Mouse (Mus musculus): Measurements from ENCODE around the gene 4930535I16Rik. TPM values are rescaled to one million over a fixed set of nuclear protein-coding genes. Genes with fewer than 3 reads are reported as not detected.
"Not testable (repeated sequence)": the region's sequence is repeated elsewhere in the genome, so short reads cannot be mapped to it uniquely, and the experiment has no call there.

4930535I16Rik gene
- not detected in 2 replicates for polyA plus RNA-seq (2016; fragmentation: Nextera tagmentation; extraction: Ambion mirVana)

- H3K27ac ChIP-seq = peak within 1 kb of the TSS; percentile 95
- H3K4me1 ChIP-seq = peaks cover 30% of the 10 kb centered on the region
- H3K4me3 ChIP-seq = peak within 1 kb of the TSS; percentile 98
- under 1% methylated on average over 55 of the region's 63 CpGs for WGBS
- H3K27me3 ChIP-seq (ENCODE audit: poor library complexity, severe bottlenecking) = no peaks in the 10 kb centered on the region
- DNase-seq (ENCODE audit: extremely low spot score, low spot score) = no peak
- no peaks in the 10 kb centered on the region for H3K9me3 ChIP-seq
- H3K36me3 ChIP-seq (replicated peaks) = peaks cover 43% of the 10 kb centered on the region
These were observed at the start of gene 4930535I16Rik for GRCm38 (mm10) chr4:123917548-123918140. TSS of gene 4930535I16Rik (minus strand) at chr4:123918022.

GRCm38 (mm10) chr4:123962721-123963120 lies 44.9 kb upstream of the 4930535I16Rik start:
- H3K4me1 ChIP-seq = peaks cover 22% of the 10 kb centered on the region
- no peaks in the 10 kb centered on the region for H3K9me3 ChIP-seq
- H3K27ac ChIP-seq = no peak overlapping the region
- DNase-seq (ENCODE audit: extremely low spot score, low spot score) = no peak
- peaks cover 32% of the 10 kb centered on the region for H3K27me3 ChIP-seq (ENCODE audit: poor library complexity, severe bottlenecking)
- H3K4me3 ChIP-seq = no peak overlapping the region
- no peaks in the 10 kb centered on the region for H3K36me3 ChIP-seq (replicated peaks)
- 64% methylated on average over 9 of the region's 9 CpGs for WGBS

GRCm38 (mm10) chr4:123960955-123961354 lies 43.1 kb upstream of the 4930535I16Rik start:
- Histone ChIP-seq H3K4me1 (peaks cover 34% of the 10 kb centered on the region), H3K36me3 (replicated peaks) (no peaks in the 10 kb centered on the region), H3K27me3 (ENCODE audit: poor library complexity, severe bottlenecking) (peaks cover 49% of the 10 kb centered on the region), H3K27ac (no peak overlapping the region), H3K4me3 (no peak overlapping the region), H3K9me3 (no peaks in the 10 kb centered on the region)
- 83% methylated on average over 4 of the region's 4 CpGs for WGBS
- DNase-seq (ENCODE audit: extremely low spot score, low spot score) = no peak

GRCm38 (mm10) chr4:123957891-123958290 lies 40.1 kb upstream of the 4930535I16Rik start:
- no peak overlapping the region for H3K27ac ChIP-seq
- peaks cover 30% of the 10 kb centered on the region for H3K4me1 ChIP-seq
- H3K27me3 ChIP-seq (ENCODE audit: poor library complexity, severe bottlenecking) = peaks cover 49% of the 10 kb centered on the region
- no peaks in the 10 kb centered on the region for H3K9me3 ChIP-seq
- DNase-seq (ENCODE audit: extremely low spot score, low spot score) = no peak
- no peak overlapping the region for H3K4me3 ChIP-seq
- 73% methylated on average over 4 of the region's 4 CpGs for WGBS
- H3K36me3 ChIP-seq (replicated peaks) = no peaks in the 10 kb centered on the region

GRCm38 (mm10) chr4:123957492-123957808 lies 39.6 kb upstream of the 4930535I16Rik start:
- Histone ChIP-seq H3K27ac (no peak overlapping the region), H3K27me3 (ENCODE audit: poor library complexity, severe bottlenecking) (peaks cover 49% of the 10 kb centered on the region)
- WGBS = 46% methylated on average over 4 of the region's 4 CpGs

GRCm38 (mm10) chr4:123956703-123957491 lies 39.1 kb upstream of the 4930535I16Rik start:
- Histone ChIP-seq H3K4me3 (peak overlapping the region; percentile 39), H3K27me3 (ENCODE audit: poor library complexity, severe bottlenecking) (peaks cover 52% of the 10 kb centered on the region), H3K4me1 (peaks cover 22% of the 10 kb centered on the region), H3K27ac (peak overlapping the region; percentile 56; the same call in 1 of the 2 replicates), H3K9me3 (no peaks in the 10 kb centered on the region), H3K36me3 (replicated peaks) (no peaks in the 10 kb centered on the region)
- DNase-seq (ENCODE audit: extremely low spot score, low spot score) = peak; percentile 85
- WGBS = 6% methylated on average over 31 of the region's 31 CpGs

More at GRCm38 (mm10) chr4:123957492-123957808, 39.6 kb upstream of the 4930535I16Rik start:
- DNase-seq (ENCODE audit: extremely low spot score, low spot score) = no peak
- Histone ChIP-seq H3K36me3 (replicated peaks) (no peaks in the 10 kb centered on the region), H3K4me1 (peaks cover 26% of the 10 kb centered on the region), H3K9me3 (no peaks in the 10 kb centered on the region), H3K4me3 (peak overlapping the region; percentile 39; the same call in 1 of the 2 replicates)

GRCm38 (mm10) chr4:123952059-123952458 lies 34.2 kb upstream of the 4930535I16Rik start:
- Histone ChIP-seq H3K4me1 (peaks cover 7% of the 10 kb centered on the region), H3K36me3 (replicated peaks) (no peaks in the 10 kb centered on the region), H3K27me3 (ENCODE audit: poor library complexity, severe bottlenecking) (peaks cover 49% of the 10 kb centered on the region), H3K4me3 (no peak overlapping the region), H3K27ac (no peak overlapping the region), H3K9me3 (no peaks in the 10 kb centered on the region)
- DNase-seq (ENCODE audit: extremely low spot score, low spot score) = no peak
- 60% methylated on average over 8 of the region's 8 CpGs for WGBS

- H3K9me3 ChIP-seq = no peaks in the 10 kb centered on the region
- peaks cover 29% of the 10 kb centered on the region for H3K27me3 ChIP-seq (ENCODE audit: poor library complexity, severe bottlenecking)
- H3K27ac ChIP-seq = no peak overlapping the region
- WGBS = 81% methylated on average over 10 of the region's 10 CpGs
- H3K4me3 ChIP-seq = no peak overlapping the region
- no peaks in the 10 kb centered on the region for H3K4me1 ChIP-seq
- DNase-seq (ENCODE audit: extremely low spot score, low spot score) = no peak
- H3K36me3 ChIP-seq (replicated peaks) = no peaks in the 10 kb centered on the region
These were observed 31.8 kb upstream of the 4930535I16Rik start for GRCm38 (mm10) chr4:123949649-123950048.

GRCm38 (mm10) chr4:123948901-123949300 lies 31.1 kb upstream of the 4930535I16Rik start:
- H3K27me3 ChIP-seq (ENCODE audit: poor library complexity, severe bottlenecking) = peaks cover 25% of the 10 kb centered on the region
- DNase-seq (ENCODE audit: extremely low spot score, low spot score) = no peak
- no peak overlapping the region for H3K27ac ChIP-seq
- H3K36me3 ChIP-seq (replicated peaks) = no peaks in the 10 kb centered on the region
- no peaks in the 10 kb centered on the region for H3K4me1 ChIP-seq
- WGBS = 92% methylated on average over 6 of the region's 6 CpGs
- no peak overlapping the region for H3K4me3 ChIP-seq
- H3K9me3 ChIP-seq = no peaks in the 10 kb centered on the region

GRCm38 (mm10) chr4:123947149-123947548 lies 29.3 kb upstream of the 4930535I16Rik start:
- 83% methylated on average over 5 of the region's 5 CpGs for WGBS
- peaks cover 24% of the 10 kb centered on the region for H3K27me3 ChIP-seq (ENCODE audit: poor library complexity, severe bottlenecking)
- no peak overlapping the region for H3K27ac ChIP-seq
- H3K9me3 ChIP-seq = no peaks in the 10 kb centered on the region
- DNase-seq (ENCODE audit: extremely low spot score, low spot score) = no peak
- H3K36me3 ChIP-seq (replicated peaks) = no peaks in the 10 kb centered on the region
- H3K4me1 ChIP-seq = no peaks in the 10 kb centered on the region
- no peak overlapping the region for H3K4me3 ChIP-seq

- H3K27me3 ChIP-seq (ENCODE audit: poor library complexity, severe bottlenecking) = peaks cover 20% of the 10 kb centered on the region
- H3K4me3 ChIP-seq = no peak overlapping the region
- H3K36me3 ChIP-seq (replicated peaks) = no peaks in the 10 kb centered on the region
- no peaks in the 10 kb centered on the region for H3K9me3 ChIP-seq
- 88% methylated on average over 4 of the region's 4 CpGs for WGBS
- no peak for DNase-seq (ENCODE audit: extremely low spot score, low spot score)
- no peak overlapping the region for H3K27ac ChIP-seq
- H3K4me1 ChIP-seq = no peaks in the 10 kb centered on the region
These were observed 28.9 kb upstream of the 4930535I16Rik start for GRCm38 (mm10) chr4:123946701-123947100.

- not testable (repeated sequence) for DNase-seq (ENCODE audit: extremely low spot score, low spot score); H3K4me1 ChIP-seq; H3K27ac ChIP-seq; H3K4me3 ChIP-seq; H3K27me3 ChIP-seq (ENCODE audit: poor library complexity, severe bottlenecking); H3K9me3 ChIP-seq
- 84% methylated on average over 7 of the region's 7 CpGs for WGBS
- peaks cover 14% of the 10 kb centered on the region for H3K36me3 ChIP-seq (replicated peaks)
These were observed 23.1 kb upstream of the 4930535I16Rik start for GRCm38 (mm10) chr4:123940878-123941277.

- 7% methylated on average over 4 of the region's 4 CpGs for WGBS
- no peak overlapping the region for H3K27ac ChIP-seq
- H3K4me3 ChIP-seq = no peak overlapping the region
- H3K27me3 ChIP-seq (ENCODE audit: poor library complexity, severe bottlenecking) = no peaks in the 10 kb centered on the region
- H3K9me3 ChIP-seq = no peaks in the 10 kb centered on the region
- H3K4me1 ChIP-seq = no peaks in the 10 kb centered on the region
- H3K36me3 ChIP-seq (replicated peaks) = peaks cover 25% of the 10 kb centered on the region
- peak; percentile 82 for DNase-seq (ENCODE audit: extremely low spot score, low spot score)
These were observed 22.0 kb upstream of the 4930535I16Rik start for GRCm38 (mm10) chr4:123939838-123940237.
